Mouse (Mus musculus) MEL (cell line): ENCODE data around the gene Metrn.

ENCODE experiments used
- BHLHE40 ChIP-seq: IDR thresholded peaks from 2 replicates; pipeline ENCODE4 v1.6.1; 2012; ENCODE audit warnings: low read depth, mild to moderate bottlenecking, inconsistent platforms, low read length, improper control_type of control experiment, borderline replicate concordance
- CTCF ChIP-seq, 3 experiments: IDR thresholded peaks in 2 of 3; conservative IDR thresholded peaks in 1 of 3; 2 replicates each; pipeline ENCODE4 v1.5.1; 2011 to 2012; ENCODE audit warnings: low read length in 3 of 3, low read depth in 2 of 3, mild to moderate bottlenecking in 2 of 3, improper control_type of control experiment in 1 of 3, inconsistent platforms in 1 of 3, mixed read lengths in 1 of 3, moderate library complexity in 1 of 3; ENCODE audit not compliant: control insufficient read depth in 1 of 3, insufficient read depth in 1 of 3, poor library complexity in 1 of 3, severe bottlenecking in 1 of 3
- GATA1 ChIP-seq: IDR thresholded peaks from 2 replicates; pipeline ENCODE4 v1.6.1; 2011; ENCODE audit warnings: low read depth, low read length, improper control_type of control experiment
- JUND ChIP-seq: IDR thresholded peaks from 2 replicates; pipeline ENCODE4 v1.6.1; 2011; ENCODE audit warnings: low read depth, mild to moderate bottlenecking, improper control_type of control experiment, low read length
- KAT2A ChIP-seq: conservative IDR thresholded peaks from 2 replicates; pipeline ENCODE4 v1.6.1; 2012; ENCODE audit warnings: low read depth, low read length, improper control_type of control experiment, inconsistent platforms
- MAZ ChIP-seq: IDR thresholded peaks from 2 replicates; pipeline ENCODE4 v1.6.1; 2012; ENCODE audit warnings: low read depth, mild to moderate bottlenecking, inconsistent platforms, low read length, improper control_type of control experiment
- MXI1 ChIP-seq: IDR thresholded peaks from 2 replicates; pipeline ENCODE4 v1.6.1; 2011; ENCODE audit warnings: mild to moderate bottlenecking, low read depth, low read length, improper control_type of control experiment
- MYB ChIP-seq: IDR thresholded peaks from 2 replicates; pipeline ENCODE4 v1.6.1; 2011; ENCODE audit warnings: mild to moderate bottlenecking, low read depth, low read length, improper control_type of control experiment
- NELFE ChIP-seq: IDR thresholded peaks from 2 replicates; pipeline ENCODE4 v1.6.1; 2011; ENCODE audit warnings: low read depth, low read length, improper control_type of control experiment
- POLR2A ChIP-seq, 2 experiments: IDR thresholded peaks; 2 replicates each; pipeline ENCODE4 v1.6.1; 2011 to 2012; ENCODE audit warnings: low read length in 2 of 2, mild to moderate bottlenecking in 2 of 2, control low read depth in 1 of 2, improper control_type of control experiment in 1 of 2, low read depth in 1 of 2, moderate library complexity in 1 of 2; ENCODE audit not compliant: control insufficient read depth in 1 of 2, insufficient read depth in 1 of 2, poor library complexity in 1 of 2
- RAD21 ChIP-seq: IDR thresholded peaks from 2 replicates; pipeline ENCODE4 v1.6.1; 2011; ENCODE audit warnings: mild to moderate bottlenecking, low read depth, low read length, improper control_type of control experiment
- SIN3A ChIP-seq: IDR thresholded peaks from 2 replicates; pipeline ENCODE4 v1.6.1; 2012; ENCODE audit warnings: low read length, improper control_type of control experiment, inconsistent platforms
- TAL1 ChIP-seq: IDR thresholded peaks from 2 replicates; pipeline ENCODE4 v1.6.1; 2012; ENCODE audit warnings: mild to moderate bottlenecking, inconsistent platforms, low read length, moderate library complexity, mixed read lengths
- TCF12 ChIP-seq: IDR thresholded peaks from 2 replicates; pipeline ENCODE4 v1.6.1; 2014; ENCODE audit warnings: low read depth, mild to moderate bottlenecking, inconsistent platforms, low read length, improper control_type of control experiment, moderate library complexity

DNA sequence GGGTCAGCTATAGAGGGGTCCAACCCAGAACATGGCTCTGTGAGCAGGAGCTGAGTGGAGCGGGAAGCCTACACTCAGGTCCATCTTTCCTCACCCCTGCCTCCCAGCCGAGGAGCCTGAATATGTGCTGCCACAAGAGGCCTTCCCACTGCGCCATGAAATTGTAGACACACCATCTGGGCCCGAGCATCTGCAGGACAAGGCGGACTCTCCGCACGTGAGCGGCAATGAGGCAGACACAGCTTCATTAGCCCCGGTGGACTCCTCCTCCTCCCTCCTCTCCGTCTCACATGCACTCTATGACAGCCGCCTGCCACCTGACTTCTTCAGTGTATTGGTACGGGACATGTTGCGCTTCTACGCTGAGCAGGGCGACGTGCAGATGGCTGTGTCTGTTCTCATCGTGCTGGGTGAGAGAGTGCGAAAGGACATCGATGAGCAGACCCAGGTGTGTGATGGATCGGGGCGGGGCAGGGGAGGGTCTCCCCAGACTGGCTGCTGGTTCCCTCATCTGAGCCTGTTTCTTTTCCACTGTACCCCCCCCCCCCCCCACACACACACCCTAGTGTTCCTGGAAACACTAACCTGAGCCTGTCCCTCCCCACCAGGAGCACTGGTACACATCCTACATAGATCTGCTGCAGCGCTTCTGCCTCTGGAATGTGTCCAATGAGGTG, 30.7 kb upstream of the Metrn start:
- TF ChIP-seq JUND (no peak), POLR2A (IDR thresholded peaks at IDR 0.05; ENCODE audit: control insufficient read depth in 1 of 2, insufficient read depth in 1 of 2, low read depth in 1 of 2, low read length in 2 of 2, poor library complexity in 1 of 2) (no peak), MXI1 (no peak), KAT2A (no peak), BHLHE40 (no peak), TCF12 (no peak), CTCF (IDR thresholded peaks at IDR 0.05 in 2 of 3, conservative IDR thresholded peaks at IDR 0.05 in 1 of 3; ENCODE audit: control insufficient read depth in 1 of 3, insufficient read depth in 1 of 3, low read depth in 2 of 3, low read length in 3 of 3, poor library complexity in 1 of 3, severe bottlenecking in 1 of 3) (no peak), SIN3A (no peak), TAL1 (no peak), GATA1 (no peak), RAD21 (no peak), NELFE (no peak), MAZ (no peak), MYB (no peak)
